Mouse (Mus musculus): Measurements from ENCODE around the gene Agap2. TPM values are rescaled to one million over a fixed set of nuclear protein-coding genes. Genes with fewer than 3 reads are reported as not detected.

Agap2 gene
- polyA plus RNA-seq, 2 experiments: 0.32 to 5.3 TPM

- H3K9ac ChIP-seq (ENCODE audit: low read depth, low read length, severe bottlenecking): 0 out of 2 replicates have a peak overlapping the region, but pooled peaks have one; percentile 9
These were observed 48.3 kb downstream of the Agap2 start for GRCm38 (mm10) chr10:127123436-127123805.

GRCm38 (mm10) chr10:127125210-127126001 is 50.3 kb downstream of the Agap2 start:
- TF ChIP-seq POLR2A (IDR thresholded peaks at IDR 0.05; ENCODE audit: borderline replicate concordance, extremely low read depth, insufficient read depth, insufficient read length): no peak
- Histone ChIP-seq H3K4me2 (replicated peaks; ENCODE audit: low read depth, low read length, severe bottlenecking) (no peak overlapping the region), H3K36me3 (ENCODE audit: control insufficient read depth, insufficient read depth, low read length) (no peaks in the 10 kb centered on the region), H3K9me3 (ENCODE audit: control insufficient read depth, low read length) (no peaks in the 10 kb centered on the region), H3K4me3 (replicated peaks; ENCODE audit: low read length) (no peak overlapping the region), H3K4me1 (ENCODE audit: control insufficient read depth, insufficient read depth, low read length) (no peaks in the 10 kb centered on the region), H3K27ac (replicated peaks; ENCODE audit: low read depth, low read length) (no peak overlapping the region), H3K9ac (ENCODE audit: low read depth, low read length, severe bottlenecking) (no peak overlapping the region), H3K27me3 (ENCODE audit: control insufficient read depth, insufficient read depth, low read length) (no peaks in the 10 kb centered on the region)
- DNase-seq (ENCODE audit: low spot score) (peak; percentile 26), ATAC-seq (ENCODE audit: low FRiP score, low read depth) (no peak)
- WGBS: 71% methylated on average over 9 of the region's 9 CpGs

More at GRCm38 (mm10) chr10:127123436-127123805, 48.3 kb downstream of the Agap2 start:
- H3K4me2 ChIP-seq (replicated peaks; ENCODE audit: low read depth, low read length, severe bottlenecking): peak overlapping the region; percentile 48
- no peak overlapping the region for H3K27ac ChIP-seq (replicated peaks; ENCODE audit: low read depth, low read length)
- ATAC-seq (ENCODE audit: low FRiP score, low read depth) (no peak), DNase-seq (ENCODE audit: low spot score) (peak; percentile 72)
- H3K4me1 ChIP-seq (ENCODE audit: control insufficient read depth, insufficient read depth, low read length): 0 out of 2 replicates have a peak, but pooled peaks cover 2% of the 10 kb centered on the region
- no peaks in the 10 kb centered on the region for H3K27me3 ChIP-seq (ENCODE audit: control insufficient read depth, insufficient read depth, low read length)
- no peak for TF ChIP-seq POLR2A (IDR thresholded peaks at IDR 0.05; ENCODE audit: borderline replicate concordance, extremely low read depth, insufficient read depth, insufficient read length)
- no peaks in the 10 kb centered on the region for H3K9me3 ChIP-seq (ENCODE audit: control insufficient read depth, low read length)
- 12% methylated on average over 4 of the region's 4 CpGs for WGBS
- 0 out of 2 replicates have a peak overlapping the region, but pooled peaks have one; percentile 0 for H3K4me3 ChIP-seq (replicated peaks; ENCODE audit: low read length)
- peaks cover 8% of the 10 kb centered on the region for H3K36me3 ChIP-seq (ENCODE audit: control insufficient read depth, insufficient read depth, low read length)

- WGBS: 83% methylated on average over 5 of the region's 5 CpGs
- ATAC-seq (ENCODE audit: low FRiP score, low read depth) (no peak), DNase-seq (ENCODE audit: low spot score) (no peak)
- no peaks in the 10 kb centered on the region for H3K27me3 ChIP-seq (ENCODE audit: control insufficient read depth, insufficient read depth, low read length)
- no peak overlapping the region for H3K27ac ChIP-seq (replicated peaks; ENCODE audit: low read depth, low read length)
- no peak overlapping the region for H3K9ac ChIP-seq (ENCODE audit: low read depth, low read length, severe bottlenecking)
- H3K4me1 ChIP-seq (ENCODE audit: control insufficient read depth, insufficient read depth, low read length): no peaks in the 10 kb centered on the region
- no peak for TF ChIP-seq POLR2A (IDR thresholded peaks at IDR 0.05; ENCODE audit: borderline replicate concordance, extremely low read depth, insufficient read depth, insufficient read length)
- H3K4me2 ChIP-seq (replicated peaks; ENCODE audit: low read depth, low read length, severe bottlenecking): no peak overlapping the region
- no peaks in the 10 kb centered on the region for H3K36me3 ChIP-seq (ENCODE audit: control insufficient read depth, insufficient read depth, low read length)
- H3K9me3 ChIP-seq (ENCODE audit: control insufficient read depth, low read length): no peaks in the 10 kb centered on the region
- no peak overlapping the region for H3K4me3 ChIP-seq (replicated peaks; ENCODE audit: low read length)
These were observed 51.5 kb downstream of the Agap2 start for GRCm38 (mm10) chr10:127126579-127126978.

- no peak for ATAC-seq (ENCODE audit: low FRiP score, low read depth)
- no peak for DNase-seq (ENCODE audit: low spot score)
- WGBS: 69% methylated on average over 7 of the region's 7 CpGs
- H3K4me2 ChIP-seq (replicated peaks; ENCODE audit: low read depth, low read length, severe bottlenecking): no peak overlapping the region
- no peak overlapping the region for H3K27ac ChIP-seq (replicated peaks; ENCODE audit: low read depth, low read length)
- H3K9me3 ChIP-seq (ENCODE audit: control insufficient read depth, low read length): no peaks in the 10 kb centered on the region
- no peaks in the 10 kb centered on the region for H3K36me3 ChIP-seq (ENCODE audit: control insufficient read depth, insufficient read depth, low read length)
- TF ChIP-seq POLR2A (IDR thresholded peaks at IDR 0.05; ENCODE audit: borderline replicate concordance, extremely low read depth, insufficient read depth, insufficient read length): no peak
- H3K4me1 ChIP-seq (ENCODE audit: control insufficient read depth, insufficient read depth, low read length): no peaks in the 10 kb centered on the region
- no peaks in the 10 kb centered on the region for H3K27me3 ChIP-seq (ENCODE audit: control insufficient read depth, insufficient read depth, low read length)
- H3K4me3 ChIP-seq (replicated peaks; ENCODE audit: low read length): no peak overlapping the region
- H3K9ac ChIP-seq (ENCODE audit: low read depth, low read length, severe bottlenecking): no peak overlapping the region
These were observed 52.7 kb downstream of the Agap2 start for GRCm38 (mm10) chr10:127127711-127128279.

- DNase-seq (ENCODE audit: low spot score): no peak
- Histone ChIP-seq H3K36me3 (ENCODE audit: control insufficient read depth, insufficient read depth, low read length) (no peaks in the 10 kb centered on the region), H3K4me2 (replicated peaks; ENCODE audit: low read depth, low read length, severe bottlenecking) (no peak overlapping the region), H3K27ac (replicated peaks; ENCODE audit: low read depth, low read length) (no peak overlapping the region), H3K27me3 (ENCODE audit: control insufficient read depth, insufficient read depth, low read length) (no peaks in the 10 kb centered on the region), H3K4me3 (replicated peaks; ENCODE audit: low read length) (no peak overlapping the region), H3K9me3 (ENCODE audit: control insufficient read depth, low read length) (no peaks in the 10 kb centered on the region), H3K4me1 (ENCODE audit: control insufficient read depth, insufficient read depth, low read length) (no peaks in the 10 kb centered on the region), H3K9ac (ENCODE audit: low read depth, low read length, severe bottlenecking) (no peak overlapping the region)
- WGBS: 76% methylated on average over 4 of the region's 4 CpGs
- TF ChIP-seq POLR2A (IDR thresholded peaks at IDR 0.05; ENCODE audit: borderline replicate concordance, extremely low read depth, insufficient read depth, insufficient read length): no peak
- no peak for ATAC-seq (ENCODE audit: low FRiP score, low read depth)
These were observed 54.3 kb downstream of the Agap2 start for GRCm38 (mm10) chr10:127129431-127129830.

Measured in limb, embryonic 14.5 days (tissue).